Mouse (Mus musculus) lung, postnatal 0 days (tissue): ENCODE results near the gene Prkar2b.

Experiments
- CTCF ChIP-seq: IDR thresholded peaks from 2 replicates; pipeline ENCODE4 v1.5.1; 2016; ENCODE audit warnings: antibody characterized with exemption, mild to moderate bottlenecking
- EP300 ChIP-seq: IDR thresholded peaks from 2 replicates; pipeline ENCODE4 v1.6.1; 2016; ENCODE audit warnings: antibody characterized with exemption, mild to moderate bottlenecking, control low read depth

DNA sequence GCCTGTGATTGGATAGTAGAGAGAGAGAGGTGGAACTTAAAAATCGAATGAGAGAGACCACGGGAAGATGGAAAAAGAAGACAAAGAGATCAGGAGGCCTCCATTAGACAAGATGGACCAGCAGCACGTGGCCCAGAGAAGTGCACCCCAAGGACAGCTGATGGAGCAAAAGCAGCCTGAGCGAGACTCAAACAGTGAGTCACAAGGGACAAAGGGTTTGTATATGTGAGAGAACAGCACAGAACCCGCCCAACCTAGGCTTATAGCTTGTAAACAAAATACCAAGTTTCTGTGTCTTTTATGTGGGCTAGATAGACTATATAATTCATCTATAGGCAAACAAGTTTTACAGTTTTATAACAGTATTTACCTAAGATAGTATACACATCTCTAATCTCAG lies 50.0 kb downstream of the Prkar2b start:
- TF ChIP-seq CTCF = no peak
- TF ChIP-seq EP300 = no peak
